Mouse (Mus musculus): Measurements from ENCODE around the gene Pabpn1.

The Pabpn1 gene

GRCm38 (mm10) chr14:54892200-54892599 lies at the start of gene Pabpn1:
Gene Pabpn1, plus strand, starts transcription at chr14:54892500.
- DNase-seq (ENCODE audit: low spot score) = no peak

- no peak for DNase-seq (ENCODE audit: low spot score)
These were observed 48.8 kb upstream of the Pabpn1 start for GRCm38 (mm10) chr14:54843461-54843860.

GRCm38 (mm10) chr14:54855726-54856125 lies 36.6 kb upstream of the Pabpn1 start:
- no peak for DNase-seq (ENCODE audit: low spot score)

- DNase-seq (ENCODE audit: low spot score) = no peak
These were observed 35.6 kb upstream of the Pabpn1 start for GRCm38 (mm10) chr14:54856703-54857102.

- DNase-seq (ENCODE audit: low spot score) = no peak
These were observed 34.4 kb upstream of the Pabpn1 start for GRCm38 (mm10) chr14:54857891-54858290.

GRCm38 (mm10) chr14:54860511-54860910 lies 31.8 kb upstream of the Pabpn1 start:
- no peak for DNase-seq (ENCODE audit: low spot score)

- peak; percentile 88 for DNase-seq (ENCODE audit: low spot score)
These were observed 28.6 kb upstream of the Pabpn1 start for GRCm38 (mm10) chr14:54863501-54864312.

- no peak for DNase-seq (ENCODE audit: low spot score)
These were observed 27.8 kb upstream of the Pabpn1 start for GRCm38 (mm10) chr14:54864313-54865036.

- DNase-seq (ENCODE audit: low spot score) = no peak
These were observed 26.7 kb upstream of the Pabpn1 start for GRCm38 (mm10) chr14:54865626-54866025.

GRCm38 (mm10) chr14:54866268-54866667 lies 26.0 kb upstream of the Pabpn1 start:
- DNase-seq (ENCODE audit: low spot score) = no peak

- no peak for DNase-seq (ENCODE audit: low spot score)
These were observed 25.4 kb upstream of the Pabpn1 start for GRCm38 (mm10) chr14:54866936-54867335.

- DNase-seq (ENCODE audit: low spot score) = no peak
These were observed 24.3 kb upstream of the Pabpn1 start for GRCm38 (mm10) chr14:54868026-54868425.

GRCm38 (mm10) chr14:54870861-54871260 lies 21.4 kb upstream of the Pabpn1 start, which contains the start of gene Homez:
Gene Homez, minus strand, starts transcription at chr14:54870961.
- no peak for DNase-seq (ENCODE audit: low spot score)

GRCm38 (mm10) chr14:54874165-54874564 lies 18.1 kb upstream of the Pabpn1 start:
- no peak for DNase-seq (ENCODE audit: low spot score)

GRCm38 (mm10) chr14:54875844-54876538 lies 16.3 kb upstream of the Pabpn1 start:
- no peak for DNase-seq (ENCODE audit: low spot score)

GRCm38 (mm10) chr14:54876539-54877047 lies 15.7 kb upstream of the Pabpn1 start:
- peak; percentile 90 for DNase-seq (ENCODE audit: low spot score)

GRCm38 (mm10) chr14:54877048-54877715 lies 15.1 kb upstream of the Pabpn1 start, which contains the start of gene Ppp1r3e:
Gene Ppp1r3e, minus strand, starts transcription at chr14:54877550.
- no peak for DNase-seq (ENCODE audit: low spot score)

- DNase-seq (ENCODE audit: low spot score) = no peak
These were observed 8.9 kb upstream of the Pabpn1 start, which contains the start of the genes Bcl2l2 and Gm20521 for GRCm38 (mm10) chr14:54883154-54884021. Gene Bcl2l2, plus strand, starts transcription at chr14:54883377. Gene Gm20521, plus strand, starts transcription at chr14:54883441.

- DNase-seq (ENCODE audit: low spot score) = no peak
These were observed 8.1 kb upstream of the Pabpn1 start for GRCm38 (mm10) chr14:54884022-54884712.

GRCm38 (mm10) chr14:54885309-54885708 lies 7.0 kb upstream of the Pabpn1 start:
- DNase-seq (ENCODE audit: low spot score) = no peak

Data from left cerebral cortex, adult 11 months (tissue).